10 mouse cellular contexts compared by ENCODE assay signal in the genomic region with DNA sequence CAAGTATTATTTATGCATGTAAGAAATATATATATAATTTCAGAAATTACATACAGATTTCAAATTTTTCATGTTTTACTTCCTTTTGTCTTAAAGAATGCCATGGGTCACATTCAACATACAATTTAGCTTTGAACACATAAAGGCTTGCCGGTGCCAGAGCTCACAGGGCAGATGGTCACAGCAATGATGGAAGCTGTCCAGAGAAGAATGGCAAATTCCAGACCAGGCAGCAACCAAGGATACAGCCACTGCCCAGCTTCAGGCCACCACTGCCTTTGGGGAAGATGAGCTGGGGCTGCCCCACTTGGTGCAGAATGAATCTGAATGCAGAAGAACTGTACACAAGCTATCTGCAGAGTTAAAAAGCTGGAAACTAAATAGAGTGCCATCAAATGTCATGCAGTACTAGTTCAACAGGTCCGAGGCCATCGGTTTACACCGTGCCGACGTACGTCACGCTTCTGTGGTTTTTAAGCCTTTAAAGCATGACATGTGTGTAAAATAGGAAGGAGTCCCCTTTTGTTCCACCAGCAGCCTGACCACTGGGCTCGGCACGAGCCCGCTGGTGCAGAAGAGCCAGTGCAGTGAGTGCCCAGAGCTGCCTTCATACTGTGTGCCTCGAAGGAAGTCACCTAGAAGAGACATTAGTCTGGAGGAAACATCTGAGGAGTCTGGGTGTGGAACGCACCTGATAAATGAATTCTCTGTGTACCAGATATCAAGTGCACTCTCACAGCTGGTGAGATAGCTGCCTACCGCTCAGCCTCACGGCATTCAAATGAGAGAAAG.
DNase-seq lines count a peak whose midpoint lies in the region; ATAC-seq lines count a peak whose summit lies in the region.
"Had no signal": no experiment of that assay in that cellular context is flagged by ENCODE, and none has a peak within 500 bp of the region (broad histone marks: within the 10 kb centered on the region; RNA-seq: fewer than 3 reads in every experiment).

No protein-coding gene starts in this region.

- no peak overlapping the region for H3K27ac ChIP-seq in kidney, embryonic 15.5 days
- no peak overlapping the region for H3K27ac ChIP-seq in liver, embryonic 16.5 days (ENCODE audit: low read length)

- no peak overlapping the region for H3K9ac ChIP-seq in kidney, embryonic 15.5 days
- no peak overlapping the region for H3K9ac ChIP-seq in liver, embryonic 16.5 days (ENCODE audit: low read depth, low read length)

- H3K27me3 ChIP-seq in kidney, embryonic 15.5 days, result no peaks in the 10 kb centered on the region
- no peaks in the 10 kb centered on the region for H3K27me3 ChIP-seq in liver, embryonic 16.5 days (ENCODE audit: control insufficient read depth, insufficient read depth, low read depth, low read length)

- no peak overlapping the region for H3K4me3 ChIP-seq in kidney, embryonic 15.5 days (replicated peaks)
- H3K4me3 ChIP-seq in liver, embryonic 16.5 days (ENCODE audit: low read depth, low read length), result no peak overlapping the region

- H3K9me3 ChIP-seq in kidney, embryonic 15.5 days (replicated peaks), result no peaks in the 10 kb centered on the region
- no peaks in the 10 kb centered on the region for H3K9me3 ChIP-seq in liver, embryonic 16.5 days (replicated peaks; ENCODE audit: control insufficient read depth, low read length)

- ATAC-seq in kidney, embryonic 15.5 days (replicated peaks; ENCODE audit: low FRiP score), result 0 out of 2 replicates have a peak, but pooled peaks have one; percentile 18
- 0 out of 2 replicates have a peak, but pooled peaks have one; percentile 19 for ATAC-seq in liver, embryonic 16.5 days (ENCODE audit: low read depth)
- ATAC-seq in neutrophil, adult 5-6 weeks (ENCODE audit: extremely low read depth, insufficient number of reproducible peaks, low FRiP score, poor library complexity, severe bottlenecking), result peak; percentile 40
- no peak for ATAC-seq in frontal cortex, adult (ENCODE audit: low TSS enrichment)

- intact Hi-C loops in left cerebral cortex, postnatal 14 days (cut with DNase I), result no loop called here

- H3K4me2 ChIP-seq in kidney, embryonic 15.5 days, result no peak overlapping the region
- H3K4me2 ChIP-seq in liver, embryonic 16.5 days (ENCODE audit: low read depth, low read length), result no peak overlapping the region

- 61% methylated on average over 15 of the region's 15 CpGs for WGBS in kidney, embryonic 15.5 days
- WGBS in liver, embryonic 16.5 days (ENCODE audit: insufficient replicate concordance), result 28% methylated on average over 15 of the region's 15 CpGs

- 0 out of 2 replicates have a peak, but pooled peaks cover 14% of the 10 kb centered on the region for H3K4me1 ChIP-seq in kidney, embryonic 15.5 days
- no peaks in the 10 kb centered on the region; the same call in 1 of the 2 replicates for H3K4me1 ChIP-seq in liver, embryonic 16.5 days (ENCODE audit: control insufficient read depth, low read depth, low read length)

- no peak for DNase-seq in kidney, adult 11 months
- DNase-seq in c-Kit-positive CD71-positive TER-119-negative erythroid progenitor cells, embryonic 14.5 days (ENCODE audit: low read depth), result peak; percentile 13
- no peak for DNase-seq in left cerebral cortex, postnatal 14 days (ENCODE audit: low spot score in 2 of 2)
- no peak for DNase-seq in layer of hippocampus, adult 9-10 months (ENCODE audit: low spot score)
- DNase-seq: lung, postnatal 10 days; right cerebral cortex, postnatal 25 days had no signal

- no peaks in the 10 kb centered on the region for H3K36me3 ChIP-seq in kidney, embryonic 15.5 days
- H3K36me3 ChIP-seq in liver, embryonic 16.5 days (ENCODE audit: control insufficient read depth, insufficient read depth), result no peaks in the 10 kb centered on the region
